Mouse (Mus musculus) 3134 (cell line): ENCODE measurements around the gene Slc4a3.

Source experiments
- DNase-seq: peaks from one replicate; pipeline ENCODE4 v3.0.0-alpha.2; 2011; ENCODE audit warnings: low spot score; ENCODE audit not compliant: insufficient read length; ENCODE audit errors: extremely low read depth

Gene Slc4a3

DNA sequence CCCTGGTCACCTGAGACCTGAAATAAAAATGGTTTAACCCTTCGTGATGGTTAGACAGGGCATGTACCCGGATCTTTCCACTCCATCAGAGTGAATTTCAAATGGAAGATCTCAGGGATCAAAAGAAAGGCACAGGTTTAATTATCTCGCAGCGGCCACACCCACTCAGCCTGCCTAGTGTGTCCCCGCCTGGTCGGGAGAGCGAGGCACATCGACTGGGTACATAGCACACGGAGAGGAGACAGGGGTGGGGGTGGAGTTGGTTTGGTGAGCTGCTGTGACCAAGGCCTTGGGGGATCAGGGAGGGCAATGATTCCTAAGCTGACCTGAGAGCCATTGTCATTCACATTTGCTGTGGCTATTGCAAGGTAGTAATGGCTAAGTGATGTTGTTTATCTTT lies 48.8 kb downstream of the Slc4a3 start:
- no peak for DNase-seq

DNA sequence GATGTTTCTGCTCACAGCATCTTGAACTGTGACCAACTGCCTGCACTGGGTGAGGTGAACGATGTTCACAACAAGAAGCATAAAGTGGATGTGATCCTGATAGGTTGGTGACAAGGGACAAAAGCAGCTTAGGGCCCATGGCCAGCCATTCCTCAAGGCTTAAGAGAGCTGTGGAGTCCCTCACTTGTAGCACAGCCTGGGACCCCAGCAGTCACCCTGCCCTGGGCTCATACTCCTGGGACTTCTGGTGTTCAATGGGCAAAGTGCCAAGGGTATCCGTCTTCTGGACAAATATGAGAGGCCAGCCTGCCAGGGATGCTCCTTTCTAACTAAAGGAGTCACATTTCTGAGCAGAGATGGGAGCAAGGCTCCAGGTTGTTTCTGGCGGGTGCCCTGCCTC lies 49.9 kb downstream of the Slc4a3 start:
- no peak for DNase-seq

DNA sequence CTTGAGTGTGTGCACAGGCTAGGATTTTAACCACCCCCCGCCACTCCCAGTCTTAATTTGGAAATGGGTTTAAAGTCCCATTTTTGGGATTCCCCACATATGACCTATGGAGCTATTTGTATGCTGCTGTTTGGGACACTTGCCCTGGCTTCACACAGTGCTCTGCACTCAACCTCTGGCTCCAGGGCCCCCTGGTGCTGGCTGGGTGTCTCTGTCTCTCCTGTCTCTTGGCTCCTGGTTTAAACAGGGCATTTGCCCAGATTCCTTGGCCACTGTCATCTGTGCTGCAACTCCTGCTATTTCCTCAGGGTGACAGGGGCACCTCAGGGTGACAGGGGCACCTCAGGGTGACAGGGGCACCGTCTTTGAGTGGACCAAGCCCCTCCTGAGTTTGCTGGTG lies 50.8 kb downstream of the Slc4a3 start:
- no peak for DNase-seq

DNA sequence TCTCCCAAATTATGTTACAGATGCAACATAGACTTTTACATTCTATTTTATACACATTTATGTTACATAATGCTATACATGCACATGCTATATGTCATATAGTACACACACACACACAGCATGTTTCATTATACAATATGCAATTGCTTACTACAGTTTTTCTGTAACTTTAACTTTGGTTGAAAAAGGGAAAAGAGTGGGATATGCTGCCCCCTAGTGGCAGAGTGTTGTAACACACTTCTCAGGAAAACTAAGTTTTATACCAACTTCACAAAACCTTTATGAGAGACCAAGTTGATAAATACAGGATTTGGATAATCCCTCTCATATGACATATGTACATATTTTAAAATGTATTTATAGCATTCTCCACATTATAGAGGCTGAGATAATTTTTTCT lies 51.6 kb downstream of the Slc4a3 start:
- peak; percentile 27 for DNase-seq

DNA sequence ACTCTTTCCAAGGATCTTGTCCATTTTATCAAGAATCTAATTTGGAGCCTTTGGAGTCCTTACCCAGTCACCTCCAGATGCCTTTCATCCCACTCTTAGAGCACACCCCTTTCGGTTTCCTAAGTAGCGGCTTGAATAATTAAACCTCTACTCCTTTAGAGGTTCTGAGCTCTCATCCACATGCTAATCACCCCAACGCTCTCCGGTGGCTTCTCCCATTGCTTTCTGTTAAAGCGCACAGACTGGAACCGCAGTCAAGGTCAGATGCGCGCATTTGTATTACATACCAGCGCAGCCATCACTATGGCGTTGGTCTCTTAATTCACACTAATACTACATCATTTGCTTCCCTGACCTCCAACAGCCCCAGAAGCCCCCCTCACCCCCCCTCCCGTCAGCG lies 55.7 kb downstream of the Slc4a3 start:
- DNase-seq, result no peak

DNA sequence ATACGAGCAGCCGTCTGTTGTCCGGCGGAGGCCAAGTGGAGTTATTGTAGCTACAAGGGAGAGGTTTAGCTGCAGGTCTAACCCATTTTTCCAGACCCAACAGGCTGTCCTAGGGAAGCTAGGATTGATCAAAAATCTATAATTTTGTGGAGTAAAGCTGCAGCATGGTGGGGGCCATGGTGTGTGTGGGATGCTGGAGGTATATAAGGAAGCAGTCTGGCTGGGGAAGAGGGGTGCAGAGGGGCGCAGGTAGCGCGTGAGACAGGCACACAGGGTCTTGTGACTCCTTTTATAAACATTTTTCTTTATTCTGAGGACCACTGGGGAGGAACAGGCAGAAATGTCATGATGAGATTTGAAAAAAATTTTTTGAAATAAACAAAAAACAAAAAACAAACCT lies 57.5 kb downstream of the Slc4a3 start:
- DNase-seq, result no peak

DNA sequence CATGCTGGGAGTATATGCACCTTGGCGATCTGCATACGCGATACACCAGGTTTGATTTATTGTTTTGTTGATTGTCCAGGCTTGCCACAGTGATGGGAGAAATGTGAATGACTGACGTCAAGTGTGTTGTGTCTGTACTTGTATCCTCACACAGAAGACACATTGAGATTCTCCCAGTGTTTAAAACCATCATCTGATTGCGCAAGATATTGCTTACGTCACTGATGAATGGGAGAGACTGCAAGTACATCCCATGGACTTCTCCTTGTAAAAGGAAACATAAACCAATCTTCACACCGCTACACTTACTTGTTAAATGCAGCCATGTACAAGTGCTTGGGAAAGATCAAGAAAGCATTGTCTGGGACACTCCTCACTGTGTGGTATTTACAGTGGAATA lies 62.2 kb downstream of the Slc4a3 start:
- DNase-seq, result no peak

DNA sequence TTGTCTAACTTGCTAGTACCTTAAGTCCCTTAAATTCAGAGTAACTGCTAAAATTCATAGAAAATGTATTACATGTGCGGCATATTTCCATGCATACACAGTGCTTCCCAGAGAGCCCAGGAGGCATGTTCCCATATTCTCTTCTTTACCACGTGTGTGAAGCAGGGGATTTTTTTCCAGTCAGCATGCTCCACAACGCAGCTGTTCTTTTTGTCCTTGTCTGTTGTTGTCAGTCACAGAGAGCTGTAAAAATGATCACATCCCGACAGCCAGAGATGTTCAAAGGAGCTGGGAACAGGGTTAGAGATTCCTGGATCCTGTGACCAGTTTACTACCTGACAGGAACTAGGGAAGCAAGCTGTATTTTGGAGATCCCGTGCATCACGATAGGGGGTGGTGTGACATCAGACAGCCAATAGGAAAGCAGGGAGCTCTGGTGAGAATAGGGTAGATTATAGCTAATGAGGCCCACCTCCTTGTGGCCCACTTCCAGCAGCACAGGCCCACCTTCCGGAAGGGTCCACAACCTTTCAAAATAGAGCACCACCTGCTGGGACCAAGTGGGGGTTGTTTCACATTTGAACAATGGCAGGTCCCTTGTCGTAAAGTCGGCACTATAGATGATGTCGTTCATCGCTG lies 62.7 kb downstream of the Slc4a3 start:
- no peak for DNase-seq

DNA sequence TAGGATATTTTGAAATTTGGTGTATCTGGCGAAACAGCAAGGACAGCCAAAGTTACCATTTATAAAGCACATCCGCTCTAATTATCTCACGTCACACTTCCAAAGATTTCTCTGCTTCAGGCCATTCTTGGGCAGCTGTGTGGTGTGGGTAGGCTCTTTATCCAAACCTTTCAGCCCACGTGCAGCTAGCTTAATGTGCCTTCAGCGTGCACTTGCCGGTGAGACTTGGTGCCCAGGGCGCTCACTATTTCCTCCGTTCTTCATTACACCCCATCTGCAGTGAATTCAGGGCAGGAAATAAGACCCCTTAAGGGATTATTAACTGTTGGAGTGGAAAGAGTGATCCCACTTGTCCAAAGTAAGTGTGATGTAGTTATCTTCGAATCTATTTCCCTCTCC lies 63.2 kb downstream of the Slc4a3 start:
- DNase-seq, result no peak

DNA sequence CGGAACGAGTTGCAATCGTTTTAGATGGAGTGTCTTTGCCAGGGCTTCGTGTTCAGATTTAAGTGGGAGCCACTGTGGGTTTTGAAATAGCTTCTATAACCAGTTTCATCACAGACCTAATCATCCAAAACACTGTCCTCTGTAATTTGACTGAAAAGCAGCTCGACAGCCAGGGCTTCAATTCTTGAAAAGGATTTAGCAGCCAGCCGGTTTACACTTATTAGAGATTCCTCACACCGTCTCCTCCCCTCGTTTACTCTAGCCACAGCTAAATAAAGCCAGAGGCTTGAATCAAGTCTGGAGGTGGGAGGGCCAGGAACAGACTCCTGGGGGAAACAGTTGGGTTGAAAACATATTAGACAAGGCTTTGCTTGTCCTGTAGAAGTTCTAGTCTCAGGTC lies 64.5 kb downstream of the Slc4a3 start:
- DNase-seq, result no peak
